Mouse (Mus musculus): ENCODE measurements around the gene Srebf1. TPM values are rescaled to one million over a fixed set of nuclear protein-coding genes. Genes with fewer than 3 reads are reported as not detected.

Gene Srebf1
- polyA plus RNA-seq, 1 experiment, result 37.3 TPM

- H3K4me1 ChIP-seq (ENCODE audit: control insufficient read depth, insufficient read depth, low read length), result peaks cover 4% of the 10 kb centered on the region; the same call in 1 of the 2 replicates
- WGBS, result 10% methylated on average over 8 of the region's 8 CpGs
- TF ChIP-seq CTCF (IDR thresholded peaks at IDR 0.05; ENCODE audit: control insufficient read depth, insufficient read depth, low read length) (no peak), POLR2A (IDR thresholded peaks at IDR 0.05; ENCODE audit: borderline replicate concordance, control insufficient read depth, low read depth, low read length) (no peak)
- no peak overlapping the region for H3K27ac ChIP-seq (ENCODE audit: control insufficient read depth, insufficient read depth, low read depth, low read length, poor library complexity)
- peak overlapping the region; percentile 89 for H3K4me3 ChIP-seq (replicated peaks; ENCODE audit: control insufficient read depth, low read depth, low read length)
Measured at GRCm38 (mm10) chr11:60219609-60220008, 2.8 kb downstream of the Srebf1 start.

- Histone ChIP-seq H3K4me3 (replicated peaks; ENCODE audit: control insufficient read depth, low read depth, low read length) (no peak overlapping the region), H3K27ac (ENCODE audit: control insufficient read depth, insufficient read depth, low read depth, low read length, poor library complexity) (no peak overlapping the region), H3K4me1 (ENCODE audit: control insufficient read depth, insufficient read depth, low read length) (peaks cover 4% of the 10 kb centered on the region; the same call in 1 of the 2 replicates)
- TF ChIP-seq CTCF (IDR thresholded peaks at IDR 0.05; ENCODE audit: control insufficient read depth, insufficient read depth, low read length) (no peak), POLR2A (IDR thresholded peaks at IDR 0.05; ENCODE audit: borderline replicate concordance, control insufficient read depth, low read depth, low read length) (no peak)
- WGBS, result 62% methylated on average over 7 of the region's 7 CpGs
Measured at GRCm38 (mm10) chr11:60217467-60217866, 4.9 kb downstream of the Srebf1 start.

GRCm38 (mm10) chr11:60216671-60217070, 5.7 kb downstream of the Srebf1 start:
- no peak overlapping the region for H3K27ac ChIP-seq (ENCODE audit: control insufficient read depth, insufficient read depth, low read depth, low read length, poor library complexity)
- peaks cover 5% of the 10 kb centered on the region; the same call in 1 of the 2 replicates for H3K4me1 ChIP-seq (ENCODE audit: control insufficient read depth, insufficient read depth, low read length)
- no peak overlapping the region for H3K4me3 ChIP-seq (replicated peaks; ENCODE audit: control insufficient read depth, low read depth, low read length)
- TF ChIP-seq POLR2A (IDR thresholded peaks at IDR 0.05; ENCODE audit: borderline replicate concordance, control insufficient read depth, low read depth, low read length), result no peak
- TF ChIP-seq CTCF (IDR thresholded peaks at IDR 0.05; ENCODE audit: control insufficient read depth, insufficient read depth, low read length), result no peak
- 94% methylated on average over 1 of the region's 1 CpGs for WGBS

- peaks cover 17% of the 10 kb centered on the region; the same call in 1 of the 2 replicates for H3K4me1 ChIP-seq (ENCODE audit: control insufficient read depth, insufficient read depth, low read length)
- TF ChIP-seq CTCF (IDR thresholded peaks at IDR 0.05; ENCODE audit: control insufficient read depth, insufficient read depth, low read length) (no peak), POLR2A (IDR thresholded peaks at IDR 0.05; ENCODE audit: borderline replicate concordance, control insufficient read depth, low read depth, low read length) (no peak)
- H3K27ac ChIP-seq (ENCODE audit: control insufficient read depth, insufficient read depth, low read depth, low read length, poor library complexity), result no peak overlapping the region
- no peak overlapping the region for H3K4me3 ChIP-seq (replicated peaks; ENCODE audit: control insufficient read depth, low read depth, low read length)
- WGBS, result 86% methylated on average over 6 of the region's 6 CpGs
Measured at GRCm38 (mm10) chr11:60213266-60213665, 9.1 kb downstream of the Srebf1 start.

- 56% methylated on average over 12 of the region's 12 CpGs for WGBS
- H3K4me1 ChIP-seq (ENCODE audit: control insufficient read depth, insufficient read depth, low read length), result peaks cover 13% of the 10 kb centered on the region; the same call in 1 of the 2 replicates
- H3K4me3 ChIP-seq (replicated peaks; ENCODE audit: control insufficient read depth, low read depth, low read length), result no peak overlapping the region
- TF ChIP-seq CTCF (IDR thresholded peaks at IDR 0.05; ENCODE audit: control insufficient read depth, insufficient read depth, low read length), result no peak
- no peak for TF ChIP-seq POLR2A (IDR thresholded peaks at IDR 0.05; ENCODE audit: borderline replicate concordance, control insufficient read depth, low read depth, low read length)
- no peak overlapping the region for H3K27ac ChIP-seq (ENCODE audit: control insufficient read depth, insufficient read depth, low read depth, low read length, poor library complexity)
Measured at GRCm38 (mm10) chr11:60211761-60212160, 10.6 kb downstream of the Srebf1 start.

- 70% methylated on average over 3 of the region's 3 CpGs for WGBS
- peaks cover 12% of the 10 kb centered on the region; the same call in 1 of the 2 replicates for H3K4me1 ChIP-seq (ENCODE audit: control insufficient read depth, insufficient read depth, low read length)
- H3K27ac ChIP-seq (ENCODE audit: control insufficient read depth, insufficient read depth, low read depth, low read length, poor library complexity), result no peak overlapping the region
- no peak overlapping the region for H3K4me3 ChIP-seq (replicated peaks; ENCODE audit: control insufficient read depth, low read depth, low read length)
- TF ChIP-seq CTCF (IDR thresholded peaks at IDR 0.05; ENCODE audit: control insufficient read depth, insufficient read depth, low read length) (no peak), POLR2A (IDR thresholded peaks at IDR 0.05; ENCODE audit: borderline replicate concordance, control insufficient read depth, low read depth, low read length) (no peak)
Measured at GRCm38 (mm10) chr11:60211152-60211551, 11.2 kb downstream of the Srebf1 start.

- TF ChIP-seq POLR2A (IDR thresholded peaks at IDR 0.05; ENCODE audit: borderline replicate concordance, control insufficient read depth, low read depth, low read length), result peak; percentile 30; the same call in 1 of the 2 replicates
- no peak for TF ChIP-seq CTCF (IDR thresholded peaks at IDR 0.05; ENCODE audit: control insufficient read depth, insufficient read depth, low read length)
- Histone ChIP-seq H3K27ac (ENCODE audit: control insufficient read depth, insufficient read depth, low read depth, low read length, poor library complexity) (peak overlapping the region; percentile 54), H3K4me3 (replicated peaks; ENCODE audit: control insufficient read depth, low read depth, low read length) (peak overlapping the region; percentile 62), H3K4me1 (ENCODE audit: control insufficient read depth, insufficient read depth, low read length) (peaks cover 12% of the 10 kb centered on the region; the same call in 1 of the 2 replicates)
- WGBS, result under 1% methylated on average over 47 of the region's 47 CpGs
Measured at GRCm38 (mm10) chr11:60210305-60210724, 12.1 kb downstream of the Srebf1 start.

GRCm38 (mm10) chr11:60209933-60210249, 12.5 kb downstream of the Srebf1 start:
- TF ChIP-seq CTCF (IDR thresholded peaks at IDR 0.05; ENCODE audit: control insufficient read depth, insufficient read depth, low read length) (no peak), POLR2A (IDR thresholded peaks at IDR 0.05; ENCODE audit: borderline replicate concordance, control insufficient read depth, low read depth, low read length) (no peak)
- 0% methylated on average over 2 of the region's 2 CpGs for WGBS
- 0 out of 2 replicates have a peak overlapping the region, but pooled peaks have one; percentile 4 for H3K27ac ChIP-seq (ENCODE audit: control insufficient read depth, insufficient read depth, low read depth, low read length, poor library complexity)
- peaks cover 12% of the 10 kb centered on the region; the same call in 1 of the 2 replicates for H3K4me1 ChIP-seq (ENCODE audit: control insufficient read depth, insufficient read depth, low read length)
- H3K4me3 ChIP-seq (replicated peaks; ENCODE audit: control insufficient read depth, low read depth, low read length), result peak overlapping the region; percentile 52

All from bone marrow, adult 2 months (tissue).